ENCODE assay signal across 8 mouse cellular contexts in the genomic region with DNA sequence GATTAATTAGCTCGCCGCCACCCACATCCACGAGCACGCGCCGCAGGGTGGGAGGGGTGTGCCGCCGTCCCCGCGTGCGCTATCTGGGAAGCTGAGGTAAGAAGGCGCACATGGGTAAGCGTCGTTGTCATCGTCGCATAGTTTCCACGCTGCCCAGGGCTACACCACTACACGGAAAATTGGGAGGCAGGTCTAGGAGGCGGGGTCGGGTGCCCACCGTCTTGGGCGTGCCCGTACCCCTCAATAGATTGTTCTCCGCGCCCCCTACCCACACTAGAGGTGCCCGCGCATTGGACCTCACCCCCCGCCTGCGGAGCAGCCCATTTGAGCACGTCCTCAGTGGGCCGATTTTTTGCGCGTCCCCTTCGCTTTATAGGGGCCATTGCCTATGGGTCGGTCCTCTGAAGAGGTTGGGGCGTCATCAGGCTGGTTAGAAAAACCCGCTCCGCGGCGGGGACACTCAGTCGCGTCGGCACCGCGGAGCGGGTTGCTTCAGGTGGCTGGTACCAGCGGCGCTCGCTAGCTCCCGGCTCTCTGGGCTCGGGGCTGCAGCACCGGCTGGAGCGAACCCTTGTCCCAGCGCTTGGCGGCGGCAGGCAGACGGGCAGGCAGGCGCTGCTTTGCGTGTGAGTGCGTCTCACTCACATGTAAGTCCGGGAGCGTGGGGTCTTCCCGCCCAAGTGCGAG. TPM values are rescaled to one million over a fixed set of nuclear protein-coding genes. Genes with fewer than 3 reads are reported as not detected.
A peak's percentile ranks its signal among the peaks of the same experiment; 100 is the strongest.
DNase-seq lines count a peak whose midpoint lies in the region; ATAC-seq and TF ChIP-seq lines count a peak whose summit lies in the region.

No protein-coding gene starts in this region.

- peak overlapping the region; percentile 99 for H3ac ChIP-seq in myocyte (ENCODE audit: control insufficient read depth, insufficient read length)

- peak; percentile 43 to 55 for DNase-seq in urinary bladder, adult 18-20 months (ENCODE audit: low spot score in 2 of 2)
- DNase-seq in urinary bladder, postnatal 10 days (ENCODE audit: low spot score): no peak
- DNase-seq in embryo, embryonic 11 days: peak; percentile 81
- peak; percentile 40 to 69 for DNase-seq in gastrocnemius, postnatal 36 days
- peak; percentile 60 for DNase-seq in kidney, adult 9 months
- DNase-seq in liver, embryonic 11.5 days (ENCODE audit: low spot score): peak; percentile 74

- ATAC-seq in liver, embryonic 11.5 days (replicated peaks; ENCODE audit: low FRiP score): peak; percentile 62
- ATAC-seq in stomach, embryonic 14.5 days (ENCODE audit: insufficient number of reproducible peaks, insufficient read depth, low FRiP score, low read depth): peak; percentile 60

- peak; percentile 99 for TF ChIP-seq POLR2A in myocyte (IDR thresholded peaks at IDR 0.05; ENCODE audit: insufficient read length, low read depth)

- WGBS in liver, embryonic 11.5 days: 39% methylated on average over 64 of the region's 64 CpGs
- 58% methylated on average over 64 of the region's 64 CpGs for WGBS in stomach, embryonic 14.5 days

- H3K4me3 ChIP-seq in liver, embryonic 11.5 days (ENCODE audit: low read depth, low read length): peak overlapping the region; percentile 76
- peak overlapping the region; percentile 69 for H3K4me3 ChIP-seq in myocyte
- peak overlapping the region; percentile 99 for H3K4me3 ChIP-seq in stomach, embryonic 14.5 days (ENCODE audit: low read depth, low read length)

- H3K27ac ChIP-seq in liver, embryonic 11.5 days (ENCODE audit: low read depth, low read length): peak overlapping the region; percentile 21; the same call in 1 of the 2 replicates
- peak overlapping the region; percentile 99; the same call in 1 of the 2 replicates for H3K27ac ChIP-seq in stomach, embryonic 14.5 days (ENCODE audit: low read length)

- no peaks in the 10 kb centered on the region for H3K27me3 ChIP-seq in liver, embryonic 11.5 days (replicated peaks; ENCODE audit: control insufficient read depth, insufficient read depth, low read length)
- no peaks in the 10 kb centered on the region for H3K27me3 ChIP-seq in myocyte (ENCODE audit: control insufficient read depth, insufficient read depth, insufficient read length)
- no peaks in the 10 kb centered on the region for H3K27me3 ChIP-seq in stomach, embryonic 14.5 days (ENCODE audit: control insufficient read depth, insufficient read depth, low read length)

- peaks cover 23% of the 10 kb centered on the region for H3K79me2 ChIP-seq in myocyte (ENCODE audit: control insufficient read depth, insufficient read depth)

- peaks cover 7% of the 10 kb centered on the region; the same call in 1 of the 2 replicates for H3K9me3 ChIP-seq in liver, embryonic 11.5 days (ENCODE audit: control insufficient read depth, low read length)
- no peaks in the 10 kb centered on the region for H3K9me3 ChIP-seq in stomach, embryonic 14.5 days (ENCODE audit: control insufficient read depth, low read depth, low read length)

- H3K9ac ChIP-seq in liver, embryonic 11.5 days (ENCODE audit: low read depth, low read length): peak overlapping the region; percentile 87
- H3K9ac ChIP-seq in stomach, embryonic 14.5 days (replicated peaks; ENCODE audit: low read depth, low read length): peak overlapping the region; percentile 37

- intact Hi-C loops in gastrocnemius, postnatal 36 days (cut with DNase I): loop anchor here (5.0 kb wide), 1 partner anchor 135 kb away; a partner anchor contains a TSS

- peak overlapping the region; percentile 87 for H3K4me2 ChIP-seq in liver, embryonic 11.5 days
- H3K4me2 ChIP-seq in myocyte (ENCODE audit: low read depth): peak overlapping the region; percentile 81
- H3K4me2 ChIP-seq in stomach, embryonic 14.5 days (replicated peaks; ENCODE audit: low read depth, low read length): peak overlapping the region; percentile 70

- H3K4me1 ChIP-seq in liver, embryonic 11.5 days (replicated peaks; ENCODE audit: control insufficient read depth, insufficient read depth, low read length): peaks cover 10% of the 10 kb centered on the region
- peaks cover 9% of the 10 kb centered on the region; the same call in 1 of the 2 replicates for H3K4me1 ChIP-seq in stomach, embryonic 14.5 days (ENCODE audit: control insufficient read depth, insufficient read depth, low read length)

- no peaks in the 10 kb centered on the region for H3K36me3 ChIP-seq in liver, embryonic 11.5 days (ENCODE audit: control insufficient read depth, insufficient read depth, low read length)
- H3K36me3 ChIP-seq in myocyte (ENCODE audit: control insufficient read depth, insufficient read depth): no peaks in the 10 kb centered on the region
- no peaks in the 10 kb centered on the region for H3K36me3 ChIP-seq in stomach, embryonic 14.5 days (ENCODE audit: control insufficient read depth, insufficient read depth, low read length)

TF ChIP-seq in myocyte, 11 proteins besides CTCF, POLR2A, EP300 and RAD21:
- TF ChIP-seq REST (IDR thresholded peaks at IDR 0.05; ENCODE audit: insufficient read depth, insufficient read length) (no peak), MAX (IDR thresholded peaks at IDR 0.05; ENCODE audit: low read depth) (peak; percentile 84), MYOG (IDR thresholded peaks at IDR 0.05; ENCODE audit: control insufficient read depth in 1 of 3, insufficient read depth in 1 of 3, insufficient read length in 2 of 3, low read depth in 2 of 3) (peak in 1 of 3 experiments; percentile 16), TCF12 (IDR thresholded peaks at IDR 0.05; ENCODE audit: insufficient read depth, poor library complexity, severe bottlenecking) (no peak), POLR2AphosphoS2 (IDR thresholded peaks at IDR 0.05; ENCODE audit: insufficient read length, low read depth) (peak; percentile 97), SRF (IDR thresholded peaks at IDR 0.05; ENCODE audit: control insufficient read depth, insufficient read length, low read depth) (peak; percentile 80), MYOD1 (IDR thresholded peaks at IDR 0.05; ENCODE audit: control insufficient read depth in 1 of 3, insufficient read length in 2 of 3, low read depth in 2 of 3) (peak in 1 of 3 experiments; percentile 3), E2F4 (IDR thresholded peaks at IDR 0.05; ENCODE audit: insufficient read depth) (no peak), CEBPB (IDR thresholded peaks at IDR 0.05; ENCODE audit: insufficient read depth, poor library complexity, severe bottlenecking) (no peak), TCF3 (IDR thresholded peaks at IDR 0.05; ENCODE audit: insufficient read length, low read depth) (no peak), USF1 (IDR thresholded peaks at IDR 0.05; ENCODE audit: low read depth) (no peak)

RNA-seq across cellular contexts. Expression of a gene that starts 19.1 kb away (rescaled TPM):
- total RNA-seq in gastrocnemius, postnatal 36 days (2021): 1 to 10 TPM; 2.4 to 3.0 TPM
- polyA plus RNA-seq in liver, embryonic 11.5 days (2014; fragmentation: Nextera tagmentation; extraction: Ambion mirVana): 7.3 and 7.7 TPM in 2 replicates
- polyA plus RNA-seq in myocyte (2012; fragmentation: generic; extraction: Trizol): 9.7 TPM
- polyA plus RNA-seq in stomach, embryonic 14.5 days (2014; fragmentation: Nextera tagmentation; extraction: Ambion mirVana): 6.9 and 7.2 TPM in 2 replicates

RNA-seq across cellular contexts. Expression of a gene that starts 43.3 kb away (rescaled TPM):
- 1,000 to 10,000 TPM; 1,262 to 1,407 TPM for total RNA-seq in gastrocnemius, postnatal 36 days (2021)
- 729 and 742 TPM in 2 replicates for polyA plus RNA-seq in liver, embryonic 11.5 days (2014; fragmentation: Nextera tagmentation; extraction: Ambion mirVana)
- 1,706 TPM for polyA plus RNA-seq in myocyte (2012; fragmentation: generic; extraction: Trizol)
- 1,470 and 1,806 TPM in 2 replicates for polyA plus RNA-seq in stomach, embryonic 14.5 days (2014; fragmentation: Nextera tagmentation; extraction: Ambion mirVana)
